Mouse (Mus musculus) myocyte (in vitro differentiated cells): ENCODE data around the gene Pom121l2. TPM values are rescaled to one million over a fixed set of nuclear protein-coding genes. Genes with fewer than 3 reads are reported as not detected.

Source experiments
- H3K27me3 ChIP-seq: one replicate; pipeline ENCODE4 v1.6.1; 2011; ENCODE audit not compliant: control insufficient read depth, insufficient read depth, insufficient read length
- H3K36me3 ChIP-seq: one replicate; pipeline ENCODE4 v1.6.1; 2011; ENCODE audit not compliant: control insufficient read depth, insufficient read depth
- H3K4me2 ChIP-seq: one replicate; pipeline ENCODE4 v1.6.1; 2011; ENCODE audit warnings: low read depth, control low read depth
- H3K4me3 ChIP-seq: one replicate; pipeline ENCODE4 v1.5.1; 2011; ENCODE audit warnings: mild to moderate bottlenecking, control low read depth, moderate library complexity
- H3K79me2 ChIP-seq: one replicate; pipeline ENCODE4 v1.6.1; 2011; ENCODE audit not compliant: control insufficient read depth, insufficient read depth
- H3ac ChIP-seq: one replicate; pipeline ENCODE4 v1.6.1; 2011; ENCODE audit not compliant: control insufficient read depth, insufficient read length
- CEBPB ChIP-seq: IDR thresholded peaks from 2 replicates; pipeline ENCODE4 v1.6.1; 2011; ENCODE audit warnings: mild to moderate bottlenecking, moderate library complexity; ENCODE audit not compliant: poor library complexity, insufficient read depth, severe bottlenecking
- E2F4 ChIP-seq: IDR thresholded peaks from one replicate; pipeline ENCODE4 v1.6.1; 2011; ENCODE audit warnings: mild to moderate bottlenecking, control low read depth, moderate library complexity; ENCODE audit not compliant: insufficient read depth
- MAX ChIP-seq: IDR thresholded peaks from one replicate; pipeline ENCODE4 v1.6.1; 2011; ENCODE audit warnings: low read depth, mild to moderate bottlenecking, control low read depth
- MYOD1 ChIP-seq, 3 experiments: IDR thresholded peaks; one replicate each; pipeline ENCODE4 v1.6.1; 2011; ENCODE audit warnings: control low read depth in 2 of 3, low read depth in 2 of 3, mild to moderate bottlenecking in 2 of 3, moderate library complexity in 1 of 3; ENCODE audit not compliant: insufficient read length in 2 of 3, control insufficient read depth in 1 of 3
- MYOG ChIP-seq, 3 experiments: IDR thresholded peaks; one replicate each; pipeline ENCODE4 v1.6.1; 2011; ENCODE audit warnings: control low read depth in 2 of 3, low read depth in 2 of 3, mild to moderate bottlenecking in 2 of 3; ENCODE audit not compliant: insufficient read length in 2 of 3, control insufficient read depth in 1 of 3, insufficient read depth in 1 of 3
- POLR2A ChIP-seq: IDR thresholded peaks from one replicate; pipeline ENCODE4 v1.6.1; 2011; ENCODE audit warnings: low read depth, mild to moderate bottlenecking, control low read depth, moderate library complexity; ENCODE audit not compliant: insufficient read length
- POLR2AphosphoS2 ChIP-seq: IDR thresholded peaks from one replicate; pipeline ENCODE4 v1.6.1; 2011; ENCODE audit warnings: low read depth, control low read depth; ENCODE audit not compliant: insufficient read length
- REST ChIP-seq: IDR thresholded peaks from one replicate; pipeline ENCODE4 v1.6.1; 2011; ENCODE audit warnings: mild to moderate bottlenecking, control low read depth, moderate library complexity; ENCODE audit not compliant: insufficient read depth, insufficient read length
- SRF ChIP-seq: IDR thresholded peaks from one replicate; pipeline ENCODE4 v1.6.1; 2011; ENCODE audit warnings: low read depth; ENCODE audit not compliant: control insufficient read depth, insufficient read length
- TCF12 ChIP-seq: IDR thresholded peaks from one replicate; pipeline ENCODE4 v1.6.1; 2011; ENCODE audit warnings: mild to moderate bottlenecking, control low read depth; ENCODE audit not compliant: poor library complexity, insufficient read depth, severe bottlenecking
- TCF3 ChIP-seq: IDR thresholded peaks from one replicate; pipeline ENCODE4 v1.6.1; 2011; ENCODE audit warnings: low read depth, control low read depth; ENCODE audit not compliant: insufficient read length
- USF1 ChIP-seq: IDR thresholded peaks from one replicate; pipeline ENCODE4 v1.6.1; 2011; ENCODE audit warnings: low read depth, mild to moderate bottlenecking, control low read depth, moderate library complexity
- polyA plus RNA-seq: library from polyadenylated mRNA; unstranded; fragments of >200 nt; fragmentation: generic; extraction: Trizol; gene quantifications from one replicate; pipeline ENCODE4 v1.2.1, GENCODE M21; 2012; ENCODE audit warnings: missing spikeins

Gene Pom121l2
- polyA plus RNA-seq, 1 experiment, result not detected

DNA sequence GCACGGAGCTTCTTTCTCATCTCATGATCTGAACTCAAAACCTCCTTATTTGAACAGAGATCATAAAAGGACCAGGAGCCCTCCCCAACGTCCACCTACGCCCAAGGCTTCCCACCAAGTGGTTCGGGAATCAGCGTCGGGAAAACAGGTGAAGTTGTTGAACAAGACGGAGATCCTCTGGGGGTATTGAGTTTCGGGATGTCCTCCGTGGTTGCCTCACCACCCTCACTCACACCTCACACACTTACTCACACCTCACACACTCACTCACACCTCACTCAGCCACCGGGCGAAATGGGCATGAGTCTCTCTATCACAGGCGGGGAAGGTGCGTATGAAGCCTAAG lies 15.8 kb downstream of the Pom121l2 start:
- peaks cover 4% of the 10 kb centered on the region for H3K27me3 ChIP-seq

DNA sequence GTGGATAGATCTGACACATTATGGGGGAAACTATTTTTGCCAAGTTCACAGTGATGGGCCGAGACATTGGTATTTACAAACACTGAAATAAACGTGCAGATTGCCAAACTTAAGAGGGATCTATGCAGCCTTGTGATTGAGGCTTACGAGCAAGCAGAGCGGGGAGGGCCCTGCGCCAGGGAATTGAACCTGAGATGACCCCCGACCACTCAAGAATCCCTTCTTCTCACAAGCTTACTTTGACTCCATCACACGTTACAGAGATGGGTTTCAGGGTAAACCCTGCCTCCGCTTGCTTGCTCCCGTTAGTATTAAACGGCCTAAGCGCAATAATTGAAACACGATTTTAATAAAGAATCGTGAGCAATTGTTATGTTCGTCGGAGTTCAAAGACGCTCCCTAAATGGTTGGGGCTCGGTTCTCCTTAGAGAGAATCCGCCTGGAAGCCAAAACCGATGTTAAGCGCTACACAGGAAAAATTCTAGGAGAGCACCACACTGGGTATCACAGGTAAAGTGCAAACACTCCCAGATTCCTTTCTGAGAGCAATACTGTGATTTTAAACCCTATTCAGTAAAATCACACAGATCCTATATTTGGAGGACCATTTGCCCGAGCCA lies 16.3 kb downstream of the Pom121l2 start:
- no peaks in the 10 kb centered on the region for H3K36me3 ChIP-seq
- peak overlapping the region; percentile 100 for H3K4me2 ChIP-seq
- peaks cover 4% of the 10 kb centered on the region for H3K27me3 ChIP-seq
- TF ChIP-seq E2F4, result no peak
- TF ChIP-seq USF1, result no peak
- no peak for TF ChIP-seq TCF3
- no peak for TF ChIP-seq REST
- no peak for TF ChIP-seq POLR2AphosphoS2
- TF ChIP-seq MAX, result no peak
- no peak for TF ChIP-seq SRF
- TF ChIP-seq TCF12, result no peak
- no peak for TF ChIP-seq POLR2A
- TF ChIP-seq MYOD1 (IDR thresholded peaks at IDR 0.05; ENCODE audit: control insufficient read depth in 1 of 3, insufficient read length in 2 of 3, low read depth in 2 of 3), result no peak
- TF ChIP-seq MYOG (IDR thresholded peaks at IDR 0.05; ENCODE audit: control insufficient read depth in 1 of 3, insufficient read depth in 1 of 3, insufficient read length in 2 of 3, low read depth in 2 of 3), result no peak
- no peak for TF ChIP-seq CEBPB
- no peaks in the 10 kb centered on the region for H3K79me2 ChIP-seq
- no peak overlapping the region for H3ac ChIP-seq
- H3K4me3 ChIP-seq, result peak overlapping the region; percentile 34

More for the DNA sequence above, 15.8 kb downstream of the Pom121l2 start:
- H3ac ChIP-seq, result no peak overlapping the region
- peak overlapping the region; percentile 34 for H3K4me3 ChIP-seq
- H3K36me3 ChIP-seq, result no peaks in the 10 kb centered on the region
- TF ChIP-seq TCF3 (no peak), TCF12 (no peak), REST (no peak), E2F4 (no peak), SRF (no peak), MAX (no peak), POLR2AphosphoS2 (no peak), USF1 (no peak), MYOD1 (IDR thresholded peaks at IDR 0.05; ENCODE audit: control insufficient read depth in 1 of 3, insufficient read length in 2 of 3, low read depth in 2 of 3) (no peak), MYOG (IDR thresholded peaks at IDR 0.05; ENCODE audit: control insufficient read depth in 1 of 3, insufficient read depth in 1 of 3, insufficient read length in 2 of 3, low read depth in 2 of 3) (no peak), POLR2A (no peak), CEBPB (no peak)
- no peaks in the 10 kb centered on the region for H3K79me2 ChIP-seq
- H3K4me2 ChIP-seq, result peak overlapping the region; percentile 100

DNA sequence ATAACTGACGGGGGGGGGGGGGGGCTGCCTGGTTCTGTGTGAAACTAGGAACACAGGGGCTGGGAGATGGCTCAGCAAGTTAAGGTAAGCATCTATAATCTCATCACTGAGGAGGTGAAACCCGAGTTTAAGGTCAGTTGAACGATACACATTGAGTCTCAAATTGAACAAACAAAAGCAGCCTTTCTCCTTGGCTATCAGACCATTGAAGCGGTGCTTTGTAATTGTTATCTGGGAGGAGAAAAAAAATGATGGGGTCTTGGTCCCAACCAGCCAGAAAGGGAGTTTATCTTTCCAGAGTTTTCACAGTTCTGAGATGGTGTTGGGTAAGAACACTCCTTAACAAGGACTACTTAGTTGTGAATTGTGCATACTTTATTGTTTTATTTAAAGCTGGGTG lies 16.8 kb downstream of the Pom121l2 start:
- TF ChIP-seq USF1 (no peak), MAX (no peak), MYOD1 (IDR thresholded peaks at IDR 0.05; ENCODE audit: control insufficient read depth in 1 of 3, insufficient read length in 2 of 3, low read depth in 2 of 3) (no peak), MYOG (IDR thresholded peaks at IDR 0.05; ENCODE audit: control insufficient read depth in 1 of 3, insufficient read depth in 1 of 3, insufficient read length in 2 of 3, low read depth in 2 of 3) (no peak), POLR2A (no peak), POLR2AphosphoS2 (no peak), CEBPB (no peak), E2F4 (no peak), TCF3 (no peak), SRF (no peak), TCF12 (no peak), REST (no peak)
- Histone ChIP-seq H3K36me3 (no peaks in the 10 kb centered on the region), H3ac (no peak overlapping the region), H3K27me3 (peaks cover 4% of the 10 kb centered on the region), H3K79me2 (no peaks in the 10 kb centered on the region), H3K4me3 (peak overlapping the region; percentile 34), H3K4me2 (peak overlapping the region; percentile 100)

DNA sequence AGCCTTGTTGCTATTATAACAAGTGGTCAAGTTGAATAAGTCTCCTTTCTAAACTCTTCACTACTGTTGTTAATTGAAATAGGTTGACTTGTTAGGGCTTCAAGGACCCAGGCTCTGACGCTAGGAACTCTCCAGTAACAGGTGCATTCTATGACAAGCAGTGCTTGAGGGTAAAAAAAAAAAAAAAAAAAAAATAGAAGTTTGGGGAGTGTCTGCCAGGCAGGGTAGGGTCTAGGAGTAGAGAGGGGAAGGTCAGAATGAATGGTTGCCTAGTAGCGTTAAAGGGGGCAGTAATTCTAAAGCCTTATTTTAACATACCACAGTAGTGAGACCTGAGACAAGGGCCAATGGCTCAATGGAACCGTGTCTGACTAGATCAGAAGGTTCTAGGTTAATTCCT lies 17.4 kb downstream of the Pom121l2 start:
- TF ChIP-seq USF1 (no peak), TCF12 (no peak), E2F4 (no peak), MYOD1 (IDR thresholded peaks at IDR 0.05; ENCODE audit: control insufficient read depth in 1 of 3, insufficient read length in 2 of 3, low read depth in 2 of 3) (no peak), TCF3 (no peak)
- Histone ChIP-seq H3K27me3 (peaks cover 4% of the 10 kb centered on the region), H3K4me2 (no peak overlapping the region), H3K79me2 (no peaks in the 10 kb centered on the region), H3K4me3 (no peak overlapping the region), H3K36me3 (no peaks in the 10 kb centered on the region), H3ac (no peak overlapping the region)

DNA sequence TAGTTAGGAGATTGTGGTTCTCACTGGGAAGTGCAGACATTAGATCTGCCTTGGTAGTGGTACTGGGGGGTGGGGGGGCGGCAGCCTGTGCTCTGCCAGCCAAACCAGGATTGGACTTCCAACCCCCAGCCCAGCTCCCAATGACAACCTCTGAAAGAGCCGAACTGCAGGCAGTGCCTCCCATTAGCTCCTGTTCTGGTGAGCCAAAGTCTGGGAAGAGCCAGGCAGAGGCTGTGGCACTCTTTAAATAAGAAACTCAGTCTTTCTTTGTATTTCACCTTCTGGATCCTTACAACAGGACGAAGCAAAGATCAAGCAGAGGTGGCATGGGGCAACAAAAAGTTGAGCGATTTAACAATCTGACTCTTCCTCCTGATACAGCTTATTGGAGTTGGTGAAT lies 18.2 kb downstream of the Pom121l2 start:
- H3K36me3 ChIP-seq, result no peaks in the 10 kb centered on the region
- TF ChIP-seq USF1, result no peak
- TF ChIP-seq MAX, result no peak
- TF ChIP-seq MYOG (IDR thresholded peaks at IDR 0.05; ENCODE audit: control insufficient read depth in 1 of 3, insufficient read depth in 1 of 3, insufficient read length in 2 of 3, low read depth in 2 of 3), result no peak
- no peak for TF ChIP-seq E2F4
- TF ChIP-seq MYOD1 (IDR thresholded peaks at IDR 0.05; ENCODE audit: control insufficient read depth in 1 of 3, insufficient read length in 2 of 3, low read depth in 2 of 3), result no peak
- no peak overlapping the region for H3K4me2 ChIP-seq
- peaks cover 4% of the 10 kb centered on the region for H3K27me3 ChIP-seq
- H3K4me3 ChIP-seq, result no peak overlapping the region
- H3K79me2 ChIP-seq, result no peaks in the 10 kb centered on the region
- no peak overlapping the region for H3ac ChIP-seq
